Mouse (Mus musculus) liver, embryonic 14.5 days (tissue): ENCODE data around the gene Olfr382. TPM values are rescaled to one million over a fixed set of nuclear protein-coding genes. Genes with fewer than 3 reads are reported as not detected.
"Not testable (repeated sequence)": the region's sequence is repeated elsewhere in the genome, so short reads cannot be mapped to it uniquely, and the experiment has no call there.

ENCODE experiments used
- ATAC-seq: fragments of 200-750 bp; cut with Nextera tagmentation; 2 replicates; pipeline ENCODE4 v1.8.0; 2017; ENCODE audit warnings: moderate number of reproducible peaks, mild to moderate bottlenecking, moderate library complexity; ENCODE audit not compliant: insufficient read depth
- DNase-seq, 3 experiments: peaks; one replicate each; pipeline ENCODE4 v3.0.0-alpha.2; 2012 to 2013; ENCODE audit warnings: low read depth in 3 of 3, low spot score in 3 of 3
- H3K27ac ChIP-seq: fragments of 300-500 bp; sonication (generic); 2 replicates; pipeline ENCODE4 v1.5.1; 2014; ENCODE audit warnings: moderate library complexity, mild to moderate bottlenecking, control low read depth, inconsistent platforms
- H3K27me3 ChIP-seq: fragments of 300-500 bp; sonication (generic); 2 replicates; pipeline ENCODE4 v1.6.1; 2014; ENCODE audit warnings: mild to moderate bottlenecking, low read length, moderate library complexity; ENCODE audit not compliant: control insufficient read depth, insufficient read depth
- H3K36me3 ChIP-seq: fragments of 300-500 bp; sonication (generic); replicated peaks from 2 replicates; pipeline ENCODE4 v1.6.1; 2014; ENCODE audit warnings: low read depth; ENCODE audit not compliant: control insufficient read depth, insufficient read depth
- H3K4me1 ChIP-seq, 2 experiments: fragments of 200-500 bp in 1 of 2; fragments of 300-500 bp in 1 of 2; sonication (generic) in 1 of 2; replicated peaks; 2 replicates each; pipeline ENCODE4 v1.6.1; 2012 to 2014; ENCODE audit warnings: antibody characterized with exemption in 1 of 2, inconsistent platforms in 1 of 2, low read length in 1 of 2; ENCODE audit not compliant: control insufficient read depth in 2 of 2, insufficient read depth in 2 of 2
- H3K4me2 ChIP-seq: fragments of 300-500 bp; sonication (generic); 2 replicates; pipeline ENCODE4 v1.6.1; 2014; ENCODE audit warnings: low read depth, mild to moderate bottlenecking, control low read depth, moderate library complexity
- H3K4me3 ChIP-seq, 2 experiments: fragments of 200-500 bp in 1 of 2; fragments of 300-500 bp in 1 of 2; sonication (generic) in 1 of 2; 2 replicates each; pipeline ENCODE4 v1.5.1; 2012 to 2014; ENCODE audit warnings: low read depth in 2 of 2, low read length in 2 of 2, mild to moderate bottlenecking in 2 of 2, control low read depth in 1 of 2, inconsistent platforms in 1 of 2, moderate library complexity in 1 of 2; ENCODE audit not compliant: insufficient read depth in 1 of 2
- H3K9ac ChIP-seq: fragments of 300-500 bp; sonication (generic); replicated peaks from 2 replicates; pipeline ENCODE4 v1.6.1; 2014; ENCODE audit warnings: mild to moderate bottlenecking, control low read depth, moderate library complexity
- H3K9me3 ChIP-seq: fragments of 300-500 bp; sonication (generic); 2 replicates; pipeline ENCODE4 v1.6.1; 2016; ENCODE audit warnings: low read length, mixed read lengths; ENCODE audit not compliant: control insufficient read depth
- CTCF ChIP-seq: IDR thresholded peaks from 2 replicates; pipeline ENCODE4 v1.5.1; 2016; ENCODE audit warnings: antibody characterized with exemption, low read depth, control low read depth
- EP300 ChIP-seq: IDR thresholded peaks from 2 replicates; pipeline ENCODE4 v1.6.1; 2016; ENCODE audit warnings: antibody characterized with exemption, low read depth
- WGBS: fragments of 180-500 bp; shearing (Covaris S2); extraction: QIAGEN DNeasy Blood & Tissue Kit; methylation state at CpG from one replicate; pipeline ENCODE4 v1.1.7; 2014; ENCODE audit not compliant: insufficient replicate concordance; 5-methylcytosine and 5-hydroxymethylcytosine counted together
- polyA plus RNA-seq, 2 experiments: library from polyadenylated mRNA; depleted of rRNA in 1 of 2; stranded (reverse) in 1 of 2; unstranded in 1 of 2; fragments of >200 nt; fragmentation: Nextera tagmentation in 1 of 2; extraction: Ambion mirVana in 1 of 2; gene quantifications; 2 replicates each; pipeline versions ENCODE4 v1.2.1 to v1.2.3; 2012 to 2014

The Olfr382 gene
- polyA plus RNA-seq (2012; rRNA removed) (not detected in 2 replicates), polyA plus RNA-seq (2014; fragmentation: Nextera tagmentation; extraction: Ambion mirVana) (not detected in 2 replicates)

- no peak for DNase-seq
- Histone ChIP-seq H3K27me3 (no peaks in the 10 kb centered on the region), H3K4me3 (no peak within 1 kb of the TSS), H3K9ac (no peak within 1 kb of the TSS), H3K4me2 (no peak within 1 kb of the TSS), H3K36me3 (no peaks in the 10 kb centered on the region), H3K9me3 (no peaks in the 10 kb centered on the region), H3K4me1 (no peaks in the 10 kb centered on the region), H3K27ac (no peak within 1 kb of the TSS)
- no peak for ATAC-seq
- TF ChIP-seq EP300 = no peak
- no peak for TF ChIP-seq CTCF
These were observed at the start of gene Olfr382 for GRCm38 (mm10) chr11:73517097-73517496. TSS of gene Olfr382 (minus strand) at chr11:73517197.

GRCm38 (mm10) chr11:73528971-73529370 is 12.0 kb upstream of the Olfr382 start:
- 57% methylated on average over 1 of the region's 1 CpGs for WGBS
- H3K9ac ChIP-seq, ATAC-seq, H3K36me3 ChIP-seq, H3K4me2 ChIP-seq, H3K9me3 ChIP-seq, H3K27ac ChIP-seq, H3K4me3 ChIP-seq, H3K27me3 ChIP-seq, DNase-seq, H3K4me1 ChIP-seq: not testable (repeated sequence)

GRCm38 (mm10) chr11:73491503-73491902 is 25.5 kb downstream of the Olfr382 start, which contains the start of gene Olfr381:
TSS of gene Olfr381 (minus strand) at chr11:73491603.
- DNase-seq = no peak
- Histone ChIP-seq H3K27ac (no peak within 1 kb of the TSS), H3K4me3 (no peak within 1 kb of the TSS), H3K27me3 (no peaks in the 10 kb centered on the region), H3K9ac (no peak within 1 kb of the TSS), H3K4me2 (no peak within 1 kb of the TSS), H3K4me1 (no peaks in the 10 kb centered on the region), H3K36me3 (no peaks in the 10 kb centered on the region), H3K9me3 (no peaks in the 10 kb centered on the region)
- TF ChIP-seq EP300 (no peak), CTCF (no peak)
- ATAC-seq = no peak

Other genes with a start within 250 kb of the Olfr382 start
- 0.01 TPM in 2 replicates for gene Trpv3, start 249.8 kb downstream of the Olfr382 start, polyA plus RNA-seq (2012; rRNA removed)
- 0.03 TPM in 1 of 2 replicates, not detected in the other for gene Trpv3, start 249.8 kb downstream of the Olfr382 start, polyA plus RNA-seq (2014; fragmentation: Nextera tagmentation; extraction: Ambion mirVana)
- 1.6 and 2.2 TPM in 2 replicates for gene Aspa, start 187.6 kb downstream of the Olfr382 start, polyA plus RNA-seq (2012; rRNA removed)
- gene Aspa, start 187.6 kb downstream of the Olfr382 start, polyA plus RNA-seq (2014; fragmentation: Nextera tagmentation; extraction: Ambion mirVana) = 2.5 and 3.2 TPM in 2 replicates
- gene Gm49340, start 187.5 kb downstream of the Olfr382 start, polyA plus RNA-seq (2012; rRNA removed) = 0.12 TPM in 2 replicates
- gene Gm49340, start 187.5 kb downstream of the Olfr382 start, polyA plus RNA-seq (2014; fragmentation: Nextera tagmentation; extraction: Ambion mirVana) = not detected in 2 replicates
- gene Spata22, start 187.5 kb downstream of the Olfr382 start, polyA plus RNA-seq (2012; rRNA removed) = 1.3 and 2.0 TPM in 2 replicates
- 0.64 and 1.0 TPM in 2 replicates for gene Spata22, start 187.5 kb downstream of the Olfr382 start, polyA plus RNA-seq (2014; fragmentation: Nextera tagmentation; extraction: Ambion mirVana)
- 0.31 and 0.47 TPM in 2 replicates for gene Olfr20, start 166.4 kb downstream of the Olfr382 start, polyA plus RNA-seq (2012; rRNA removed)
- 0.05 TPM in 1 of 2 replicates, not detected in the other for gene Olfr20, start 166.4 kb downstream of the Olfr382 start, polyA plus RNA-seq (2014; fragmentation: Nextera tagmentation; extraction: Ambion mirVana)
- gene Olfr376, start 146.0 kb downstream of the Olfr382 start, polyA plus RNA-seq (2012; rRNA removed) = not detected in 2 replicates
- gene Olfr376, start 146.0 kb downstream of the Olfr382 start, polyA plus RNA-seq (2014; fragmentation: Nextera tagmentation; extraction: Ambion mirVana) = not detected in 2 replicates
- not detected in 2 replicates for gene Olfr1, start 117.6 kb downstream of the Olfr382 start, polyA plus RNA-seq (2012; rRNA removed)
- gene Olfr1, start 117.6 kb downstream of the Olfr382 start, polyA plus RNA-seq (2014; fragmentation: Nextera tagmentation; extraction: Ambion mirVana) = not detected in 2 replicates
- gene Olfr378, start 88.7 kb downstream of the Olfr382 start, polyA plus RNA-seq (2012; rRNA removed) = not detected in 2 replicates
- not detected in 2 replicates for gene Olfr378, start 88.7 kb downstream of the Olfr382 start, polyA plus RNA-seq (2014; fragmentation: Nextera tagmentation; extraction: Ambion mirVana)
- gene Olfr380, start 59.7 kb downstream of the Olfr382 start, polyA plus RNA-seq (2012; rRNA removed) = not detected in 2 replicates
- gene Olfr380, start 59.7 kb downstream of the Olfr382 start, polyA plus RNA-seq (2014; fragmentation: Nextera tagmentation; extraction: Ambion mirVana) = not detected in 2 replicates
- not detected in 2 replicates for gene Olfr381, start 25.6 kb downstream of the Olfr382 start, polyA plus RNA-seq (2012; rRNA removed)
- gene Olfr381, start 25.6 kb downstream of the Olfr382 start, polyA plus RNA-seq (2014; fragmentation: Nextera tagmentation; extraction: Ambion mirVana) = not detected in 2 replicates
- gene Olfr385, start 75.8 kb upstream of the Olfr382 start, polyA plus RNA-seq (2012; rRNA removed) = not detected in 2 replicates
- not detected in 2 replicates for gene Olfr385, start 75.8 kb upstream of the Olfr382 start, polyA plus RNA-seq (2014; fragmentation: Nextera tagmentation; extraction: Ambion mirVana)
- gene Olfr384, start 81.4 kb upstream of the Olfr382 start, polyA plus RNA-seq (2012; rRNA removed) = not detected in 2 replicates
- not detected in 2 replicates for gene Olfr384, start 81.4 kb upstream of the Olfr382 start, polyA plus RNA-seq (2014; fragmentation: Nextera tagmentation; extraction: Ambion mirVana)
- gene Zfp735, start 171.6 kb upstream of the Olfr382 start, polyA plus RNA-seq (2012; rRNA removed) = not detected in 2 replicates
- gene Zfp735, start 171.6 kb upstream of the Olfr382 start, polyA plus RNA-seq (2014; fragmentation: Nextera tagmentation; extraction: Ambion mirVana) = not detected in 2 replicates